In the genomic region with DNA sequence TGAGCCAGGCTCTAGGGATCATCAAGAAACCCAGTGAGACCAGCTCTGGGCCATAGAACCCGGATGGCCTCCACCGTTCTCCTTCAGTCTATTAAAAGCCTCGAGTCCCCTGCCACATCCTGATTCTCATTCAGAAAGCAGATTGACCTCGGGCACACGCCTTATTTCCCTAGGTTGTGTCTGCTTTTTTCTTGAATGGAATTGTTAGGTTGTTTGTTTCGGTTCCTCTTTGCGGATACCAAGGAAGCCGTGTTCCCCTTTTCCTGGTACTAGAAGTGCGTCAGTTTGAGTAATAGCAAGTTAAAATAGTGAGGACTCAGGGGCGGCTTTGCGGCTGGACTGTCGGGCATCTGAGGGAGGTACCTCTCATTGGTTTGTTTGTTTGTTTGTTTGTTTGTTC, we compare ENCODE assay signal across 13 mouse cellular contexts. TPM values are rescaled to one million over a fixed set of nuclear protein-coding genes. Genes with fewer than 3 reads are reported as not detected.
DNase-seq lines count a peak whose midpoint lies in the region.
"Had no signal": no experiment of that assay in that cellular context is flagged by ENCODE, and none has a peak within 500 bp of the region (broad histone marks: within the 10 kb centered on the region; RNA-seq: fewer than 3 reads in every experiment).

No protein-coding gene starts in this region.

- intact Hi-C loops in heart, postnatal 25 days (cut with DNase I) = no loop called here

- peak; percentile 98 for DNase-seq in heart, adult 11 months
- DNase-seq in heart, postnatal 25 days (ENCODE audit: low spot score) = no peak
- DNase-seq in layer of hippocampus, adult 9-11 months = peak; percentile 61
- DNase-seq in layer of hippocampus, adult 8-10 months (ENCODE audit: low spot score in 2 of 2) = no peak
- peak; percentile 12 for DNase-seq in brain, adult 2 months (ENCODE audit: low read depth, low spot score)
- peak; percentile 54 to 72 for DNase-seq in monocyte, adult 2 months (ENCODE audit: low read depth in 1 of 2, low spot score in 2 of 2)
- DNase-seq in thymus, postnatal 4 days = no peak
- no peak for DNase-seq in urinary bladder, postnatal 25 days (ENCODE audit: low spot score)
- DNase-seq: adrenal gland, postnatal 25 days; cerebellum, adult 11 months; gastrocnemius, adult 2 months; midbrain, embryonic 14.5 days; thymus, postnatal 25 days had no signal

RNA-seq across cellular contexts. Expression of a gene that starts 59.3 kb away (rescaled TPM):
- 10 to 100 TPM; 22.5 to 29.1 TPM for total RNA-seq in heart, postnatal 25 days (2021)
- 10 to 100 TPM; 15.7 to 20.1 (median 19.6) TPM for total RNA-seq in layer of hippocampus, adult 8-10 months (2022)

Comparison
In these comparisons a context has a peak if more than half of its experiments do, and no peak if none do; other contexts are left out.
1. DNase-seq: peak in heart, adult 11 months (single experiment), layer of hippocampus, adult 9-11 months (single experiment), brain, adult 2 months (single experiment) and monocyte, adult 2 months (2 of 2); none in heart, postnatal 25 days (single experiment), layer of hippocampus, adult 8-10 months (0 of 2), thymus, postnatal 4 days (single experiment) and urinary bladder, postnatal 25 days (single experiment).